Comparison of ENCODE assay signal across 12 mouse cellular contexts in the genomic region with DNA sequence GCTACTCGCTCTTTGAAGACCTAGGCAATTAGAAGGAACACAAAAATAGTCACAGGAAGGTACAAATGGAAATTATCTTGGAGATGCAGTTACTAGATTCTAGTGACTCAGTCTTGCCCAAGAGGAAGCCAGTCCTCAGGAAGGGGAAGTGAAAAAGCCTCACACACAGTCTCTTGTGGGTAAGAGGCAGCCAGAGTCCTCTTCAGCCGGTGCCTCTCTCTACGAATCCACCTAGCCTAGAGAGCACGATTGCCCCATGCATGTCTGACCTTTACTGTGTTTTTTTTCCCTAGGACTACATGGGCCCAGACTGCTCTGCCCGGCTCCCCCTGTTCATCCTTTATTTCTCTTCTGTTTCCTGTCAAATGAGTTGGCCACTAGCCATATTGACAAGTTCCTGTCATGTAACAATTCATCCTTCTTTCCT.
DNase-seq lines count a peak whose midpoint lies in the region; ATAC-seq and TF ChIP-seq lines count a peak whose summit lies in the region.
"Had no signal": no experiment of that assay in that cellular context is flagged by ENCODE, and none has a peak within 500 bp of the region (broad histone marks: within the 10 kb centered on the region; RNA-seq: fewer than 3 reads in every experiment).

No protein-coding gene starts in this region.

- H3K27me3 ChIP-seq in heart, embryonic 12.5 days (replicated peaks): no peaks in the 10 kb centered on the region
- H3K27me3 ChIP-seq in MEL (ENCODE audit: control insufficient read depth in 1 of 2, insufficient read depth in 2 of 2, low read length in 2 of 2): no peaks in the 10 kb centered on the region
- no peaks in the 10 kb centered on the region for H3K27me3 ChIP-seq in liver, embryonic 14.5 days (ENCODE audit: control insufficient read depth, insufficient read depth, low read length)
- H3K27me3 ChIP-seq in forebrain, embryonic 11.5 days (ENCODE audit: control insufficient read depth, insufficient read depth, low read length): no peaks in the 10 kb centered on the region; the same call in 1 of the 2 replicates
- H3K27me3 ChIP-seq: neural tube, embryonic 15.5 days had no signal

- no peak overlapping the region for H3K4me3 ChIP-seq in heart, embryonic 12.5 days
- peak overlapping the region; percentile 11 to 21; a peak in 2 of 4 replicates for H3K4me3 ChIP-seq in MEL (ENCODE audit: control insufficient read depth in 1 of 2, insufficient read depth in 1 of 2, low read depth in 2 of 2, low read length in 2 of 2)
- H3K4me3 ChIP-seq in liver, embryonic 14.5 days (ENCODE audit: insufficient read depth in 1 of 2, low read depth in 2 of 2, low read length in 2 of 2): no peak overlapping the region
- no peak overlapping the region for H3K4me3 ChIP-seq in olfactory bulb, adult 2 months (ENCODE audit: insufficient read depth, low read depth, low read length)
- no peak overlapping the region for H3K4me3 ChIP-seq in forebrain, embryonic 11.5 days (ENCODE audit: low read depth, low read length)
- H3K4me3 ChIP-seq: hindbrain, embryonic 10.5 days; neural tube, embryonic 15.5 days had no signal

- no peak overlapping the region for H3K27ac ChIP-seq in heart, embryonic 12.5 days (ENCODE audit: poor library complexity, severe bottlenecking)
- peak overlapping the region; percentile 77 for H3K27ac ChIP-seq in MEL (ENCODE audit: control insufficient read depth, low read depth, low read length)
- H3K27ac ChIP-seq in liver, embryonic 14.5 days: no peak overlapping the region
- peak overlapping the region; percentile 38 for H3K27ac ChIP-seq in olfactory bulb, adult 2 months (ENCODE audit: insufficient read depth, low read depth, low read length)
- no peak overlapping the region for H3K27ac ChIP-seq in forebrain, embryonic 11.5 days (ENCODE audit: low read depth, low read length)
- H3K27ac ChIP-seq: hindbrain, embryonic 10.5 days; neural tube, embryonic 15.5 days had no signal

- no peak for TF ChIP-seq POLR2A in MEL (IDR thresholded peaks at IDR 0.05; ENCODE audit: control insufficient read depth in 1 of 2, insufficient read depth in 1 of 2, low read depth in 1 of 2, low read length in 2 of 2, poor library complexity in 1 of 2)
- no peak for TF ChIP-seq POLR2A in olfactory bulb, adult 2 months (IDR thresholded peaks at IDR 0.05; ENCODE audit: insufficient read depth, low read depth, low read length)

- TF ChIP-seq EP300 in MEL (IDR thresholded peaks at IDR 0.05; ENCODE audit: low read depth in 1 of 2, low read length in 2 of 2): peak; percentile 91 to 97
- no peak for TF ChIP-seq EP300 in liver, embryonic 14.5 days (IDR thresholded peaks at IDR 0.05; ENCODE audit: low read depth)

- H3K4me2 ChIP-seq in heart, embryonic 12.5 days: no peak overlapping the region
- no peak overlapping the region for H3K4me2 ChIP-seq in liver, embryonic 14.5 days (ENCODE audit: low read depth)
- H3K4me2 ChIP-seq in forebrain, embryonic 11.5 days (ENCODE audit: low read depth, low read length, severe bottlenecking): no peak overlapping the region
- H3K4me2 ChIP-seq: neural tube, embryonic 15.5 days had no signal

- no peaks in the 10 kb centered on the region for H3K9me3 ChIP-seq in heart, embryonic 12.5 days (replicated peaks)
- H3K9me3 ChIP-seq in MEL (replicated peaks; ENCODE audit: insufficient read depth, low read length): no peaks in the 10 kb centered on the region
- H3K9me3 ChIP-seq in liver, embryonic 14.5 days (ENCODE audit: control insufficient read depth, low read length): no peaks in the 10 kb centered on the region
- H3K9me3 ChIP-seq in forebrain, embryonic 11.5 days (ENCODE audit: control insufficient read depth, low read length): no peaks in the 10 kb centered on the region
- H3K9me3 ChIP-seq: hindbrain, embryonic 10.5 days; neural tube, embryonic 15.5 days had no signal

- no peaks in the 10 kb centered on the region for H3K79me2 ChIP-seq in MEL (ENCODE audit: control insufficient read depth, insufficient read depth, low read length, poor library complexity)

- 0 out of 2 replicates have a peak, but pooled peaks have one; percentile 37 for ATAC-seq in heart, embryonic 12.5 days (ENCODE audit: insufficient number of reproducible peaks, low FRiP score)
- ATAC-seq in liver, embryonic 14.5 days (ENCODE audit: insufficient read depth): 0 out of 2 replicates have a peak, but pooled peaks have one; percentile 23
- no peak for ATAC-seq in forebrain, embryonic 11.5 days (replicated peaks; ENCODE audit: low FRiP score)

- no peak for TF ChIP-seq CTCF in MEL (IDR thresholded peaks at IDR 0.05 in 2 of 3, conservative IDR thresholded peaks at IDR 0.05 in 1 of 3; ENCODE audit: control insufficient read depth in 1 of 3, insufficient read depth in 1 of 3, low read depth in 2 of 3, low read length in 3 of 3, poor library complexity in 1 of 3, severe bottlenecking in 1 of 3)
- TF ChIP-seq CTCF in liver, embryonic 14.5 days (IDR thresholded peaks at IDR 0.05; ENCODE audit: low read depth): no peak
- no peak for TF ChIP-seq CTCF in olfactory bulb, adult 2 months (IDR thresholded peaks at IDR 0.05; ENCODE audit: insufficient read depth, low read depth, low read length)

- TF ChIP-seq RAD21 in MEL (IDR thresholded peaks at IDR 0.05; ENCODE audit: low read depth, low read length): no peak

- H3K36me3 ChIP-seq in heart, embryonic 12.5 days: no peaks in the 10 kb centered on the region
- peaks cover 0 to 35% of the 10 kb centered on the region in 2 experiments; a peak in 2 of 4 replicates for H3K36me3 ChIP-seq in MEL (ENCODE audit: control insufficient read depth in 1 of 2, insufficient read depth in 2 of 2, low read length in 2 of 2)
- no peaks in the 10 kb centered on the region for H3K36me3 ChIP-seq in liver, embryonic 14.5 days (replicated peaks; ENCODE audit: control insufficient read depth, insufficient read depth, low read depth)
- H3K36me3 ChIP-seq in forebrain, embryonic 11.5 days (ENCODE audit: control insufficient read depth, insufficient read depth, low read length): no peaks in the 10 kb centered on the region
- H3K36me3 ChIP-seq: hindbrain, embryonic 10.5 days; neural tube, embryonic 15.5 days had no signal

- peaks cover 19% of the 10 kb centered on the region for H3K4me1 ChIP-seq in heart, embryonic 12.5 days (replicated peaks)
- peaks cover 5 to 29% of the 10 kb centered on the region in 2 experiments for H3K4me1 ChIP-seq in MEL (ENCODE audit: control insufficient read depth in 1 of 2, insufficient read depth in 2 of 2, low read length in 2 of 2)
- H3K4me1 ChIP-seq in liver, embryonic 14.5 days (replicated peaks; ENCODE audit: control insufficient read depth in 2 of 2, insufficient read depth in 2 of 2, low read length in 1 of 2): peaks cover 0 to 8% of the 10 kb centered on the region in 2 experiments; a peak in 2 of 4 replicates
- H3K4me1 ChIP-seq in olfactory bulb, adult 2 months (ENCODE audit: control insufficient read depth, insufficient read depth, low read length): peaks cover 5% of the 10 kb centered on the region
- H3K4me1 ChIP-seq in forebrain, embryonic 11.5 days (replicated peaks; ENCODE audit: control insufficient read depth, insufficient read depth, low read length): peaks cover 1% of the 10 kb centered on the region

- 52% methylated on average over 5 of the region's 5 CpGs for WGBS in heart, embryonic 12.5 days
- WGBS in liver, embryonic 14.5 days (ENCODE audit: insufficient replicate concordance): 16% methylated on average over 5 of the region's 5 CpGs
- WGBS in olfactory bulb, adult 2 months: 48% methylated on average over 5 of the region's 5 CpGs
- WGBS in forebrain, embryonic 11.5 days: 87% methylated on average over 5 of the region's 5 CpGs

- no peak overlapping the region for H3K9ac ChIP-seq in heart, embryonic 12.5 days
- H3K9ac ChIP-seq in MEL (ENCODE audit: control insufficient read depth, low read depth, low read length, poor library complexity, severe bottlenecking): peak overlapping the region; percentile 28
- no peak overlapping the region for H3K9ac ChIP-seq in liver, embryonic 14.5 days (replicated peaks)
- no peak overlapping the region for H3K9ac ChIP-seq in forebrain, embryonic 11.5 days (ENCODE audit: low read length)
- H3K9ac ChIP-seq: neural tube, embryonic 15.5 days had no signal

- DNase-seq in heart, postnatal 4 days: no peak
- peak; percentile 91 for DNase-seq in MEL (ENCODE audit: low read depth, low spot score)
- peak in 2 of 3 experiments; percentile 14 to 38 for DNase-seq in liver, embryonic 14.5 days (ENCODE audit: low read depth in 3 of 3, low spot score in 3 of 3)
- no peak for DNase-seq in left cerebral cortex, adult 11 months (ENCODE audit: low spot score)
- DNase-seq in gastrocnemius, adult 18-20 months (ENCODE audit: low spot score): no peak
- no peak for DNase-seq in forebrain, embryonic 11.5 days (ENCODE audit: low spot score)
- DNase-seq: adrenal gland, postnatal 36 days; kidney, postnatal 25 days had no signal

TF ChIP-seq in MEL, 35 proteins besides CTCF, POLR2A, EP300 and RAD21 (continues in another document):
- no peak for TF ChIP-seq ZMIZ1 (IDR thresholded peaks at IDR 0.05; ENCODE audit: low read depth, low read length)
- TF ChIP-seq KAT2A (conservative IDR thresholded peaks at IDR 0.05; ENCODE audit: low read depth, low read length): no peak
- TF ChIP-seq MXI1 (IDR thresholded peaks at IDR 0.05; ENCODE audit: low read depth, low read length): no peak
- no peak for TF ChIP-seq ZC3H11A (IDR thresholded peaks at IDR 0.05; ENCODE audit: low read depth, low read length)
- TF ChIP-seq BHLHE40 (IDR thresholded peaks at IDR 0.05; ENCODE audit: borderline replicate concordance, low read depth, low read length): no peak
- no peak for TF ChIP-seq MYC (IDR thresholded peaks at IDR 0.05; ENCODE audit: low read depth, low read length)
- no peak for TF ChIP-seq GABPA (IDR thresholded peaks at IDR 0.05; ENCODE audit: low read depth, low read length)
- TF ChIP-seq CHD1 (IDR thresholded peaks at IDR 0.05; ENCODE audit: low read depth, low read length): no peak
- TF ChIP-seq TAL1 (IDR thresholded peaks at IDR 0.05; ENCODE audit: low read length): peak; percentile 53
- TF ChIP-seq USF2 (IDR thresholded peaks at IDR 0.05; ENCODE audit: borderline replicate concordance in 1 of 2, insufficient read depth in 1 of 2, low read depth in 1 of 2, low read length in 2 of 2): no peak
- TF ChIP-seq RCOR1 (IDR thresholded peaks at IDR 0.05; ENCODE audit: low read depth, low read length): no peak; the same call in 1 of the 2 replicates
- TF ChIP-seq MAX (IDR thresholded peaks at IDR 0.05; ENCODE audit: low read length): no peak
- TF ChIP-seq MAZ (IDR thresholded peaks at IDR 0.05; ENCODE audit: low read depth, low read length): no peak
- peak; percentile 74 for TF ChIP-seq JUND (IDR thresholded peaks at IDR 0.05; ENCODE audit: low read depth, low read length)
- peak; percentile 76 for TF ChIP-seq ETS1 (IDR thresholded peaks at IDR 0.05; ENCODE audit: low read depth, low read length)
- TF ChIP-seq TCF12 (IDR thresholded peaks at IDR 0.05; ENCODE audit: low read depth, low read length): peak; percentile 71
- no peak for TF ChIP-seq CHD2 (IDR thresholded peaks at IDR 0.05; ENCODE audit: low read length)
- no peak for TF ChIP-seq ELF1 (IDR thresholded peaks at IDR 0.05; ENCODE audit: low read depth, low read length)
- TF ChIP-seq ZNF384 (IDR thresholded peaks at IDR 0.05; ENCODE audit: low read depth, low read length): no peak

Comparison
In these comparisons a context has a peak if more than half of its experiments do, and no peak if none do; other contexts are left out.
1. H3K27ac ChIP-seq: peak in MEL (single experiment) and olfactory bulb, adult 2 months (single experiment); none in heart, embryonic 12.5 days (single experiment), liver, embryonic 14.5 days (single experiment) and forebrain, embryonic 11.5 days (single experiment).
2. H3K4me3 ChIP-seq: peak in MEL (2 of 2); none in heart, embryonic 12.5 days (single experiment), liver, embryonic 14.5 days (0 of 2), olfactory bulb, adult 2 months (single experiment) and forebrain, embryonic 11.5 days (single experiment).
3. DNase-seq: peak in MEL (single experiment) and liver, embryonic 14.5 days (2 of 3); none in heart, postnatal 4 days (single experiment), left cerebral cortex, adult 11 months (single experiment), gastrocnemius, adult 18-20 months (single experiment) and forebrain, embryonic 11.5 days (single experiment).